Mouse (Mus musculus): ENCODE results near the gene Ajap1.

DNA sequence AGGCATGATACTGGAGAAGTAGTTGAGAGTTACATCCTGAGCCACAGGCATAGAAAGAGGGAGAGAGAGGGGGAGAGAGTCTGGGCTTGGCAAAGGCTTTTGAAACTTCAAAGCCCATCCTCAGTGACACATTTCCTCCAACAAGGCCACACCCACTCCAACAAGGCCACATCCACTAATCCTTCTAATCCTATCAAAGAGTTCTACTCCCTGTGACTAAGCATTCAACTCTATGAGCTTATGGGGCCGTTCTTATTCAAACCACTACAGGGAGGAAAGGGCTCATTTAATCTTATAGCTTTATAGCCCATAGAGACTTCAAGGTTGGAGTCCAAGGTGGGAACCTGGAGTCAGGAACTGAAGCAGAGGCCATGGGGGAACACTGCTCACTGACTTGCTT, 39.0 kb upstream of the Ajap1 start:
- TF ChIP-seq CTCF (IDR thresholded peaks at IDR 0.05 in 2 of 3, conservative IDR thresholded peaks at IDR 0.05 in 1 of 3; ENCODE audit: control insufficient read depth in 1 of 3, insufficient read depth in 1 of 3, low read depth in 2 of 3, low read length in 3 of 3, poor library complexity in 1 of 3, severe bottlenecking in 1 of 3) = no peak
- TF ChIP-seq UBTF (IDR thresholded peaks at IDR 0.05; ENCODE audit: borderline replicate concordance, insufficient read depth, low read depth, low read length) = no peak
- TF ChIP-seq ZNF384 (IDR thresholded peaks at IDR 0.05; ENCODE audit: low read depth, low read length) = no peak
- TF ChIP-seq POLR2AphosphoS2 (IDR thresholded peaks at IDR 0.05; ENCODE audit: low read length) = no peak
- no peak for TF ChIP-seq E2F4 (IDR thresholded peaks at IDR 0.05; ENCODE audit: borderline replicate concordance, low read depth, low read length)
- TF ChIP-seq POLR2A (IDR thresholded peaks at IDR 0.05; ENCODE audit: control insufficient read depth in 1 of 2, insufficient read depth in 1 of 2, low read depth in 1 of 2, low read length in 2 of 2, poor library complexity in 1 of 2) = no peak
- TF ChIP-seq NRF1 (IDR thresholded peaks at IDR 0.05; ENCODE audit: insufficient read depth, low read depth, low read length, poor library complexity, severe bottlenecking) = no peak
- no peak for TF ChIP-seq ZMIZ1 (IDR thresholded peaks at IDR 0.05; ENCODE audit: low read depth, low read length)
